Mouse (Mus musculus): ENCODE data around the gene Rgp1.

Rgp1 gene

DNA sequence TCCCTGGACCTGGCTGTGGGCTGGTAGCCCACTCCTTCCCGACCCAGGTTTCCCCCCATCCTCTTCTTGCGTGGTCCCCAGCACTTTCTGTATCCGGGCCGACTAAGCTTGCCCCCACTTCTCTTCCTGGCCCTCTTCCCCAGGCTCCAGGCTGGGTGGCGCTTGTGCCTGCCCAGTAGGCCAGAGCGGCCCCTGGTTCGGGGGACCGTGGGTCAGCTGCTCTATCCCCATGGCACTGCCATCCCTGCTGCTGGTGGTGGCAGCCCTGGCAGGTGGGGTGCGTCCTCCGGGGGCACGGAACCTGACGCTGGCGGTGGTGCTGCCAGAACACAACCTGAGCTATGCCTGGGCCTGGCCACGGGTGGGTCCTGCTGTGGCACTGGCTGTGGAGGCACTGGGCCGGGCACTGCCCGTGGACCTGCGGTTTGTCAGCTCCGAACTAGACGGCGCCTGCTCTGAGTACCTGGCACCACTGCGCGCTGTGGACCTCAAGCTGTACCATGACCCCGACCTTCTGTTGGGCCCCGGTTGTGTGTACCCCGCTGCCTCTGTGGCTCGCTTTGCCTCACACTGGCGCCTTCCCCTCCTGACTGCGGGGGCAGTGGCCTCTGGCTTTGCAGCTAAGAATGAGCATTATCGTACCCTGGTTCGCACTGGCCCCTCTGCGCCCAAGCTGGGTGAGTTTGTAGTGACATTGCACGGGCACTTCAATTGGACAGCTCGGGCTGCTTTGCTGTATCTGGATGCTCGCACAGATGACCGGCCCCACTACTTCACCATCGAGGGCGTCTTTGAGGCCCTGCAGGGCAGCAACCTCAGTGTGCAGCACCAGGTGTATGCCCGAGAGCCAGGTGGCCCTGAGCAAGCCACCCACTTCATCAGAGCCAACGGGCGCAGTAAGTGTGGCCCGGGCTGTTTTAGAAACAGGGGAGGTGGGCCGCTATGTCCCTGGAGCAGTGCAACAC lies 53.7 kb downstream of the Rgp1 start:
- H3K27me3 ChIP-seq (ENCODE audit: insufficient read depth, low read length): peaks cover 58% of the 10 kb centered on the region
- peaks cover 36% of the 10 kb centered on the region for H3K4me1 ChIP-seq (replicated peaks; ENCODE audit: low read depth, low read length)
- H3K9me3 ChIP-seq (ENCODE audit: low read length): no peaks in the 10 kb centered on the region
- H3K4me3 ChIP-seq (replicated peaks; ENCODE audit: low read length): peak overlapping the region; percentile 81
- TF ChIP-seq POU5F1 (IDR thresholded peaks at IDR 0.05; ENCODE audit: borderline replicate concordance, low read length) (no peak), CTCF (conservative IDR thresholded peaks at IDR 0.05; ENCODE audit: low read length) (no peak), NANOG (IDR thresholded peaks at IDR 0.05; ENCODE audit: borderline replicate concordance, low read length) (no peak)
- H3K36me3 ChIP-seq (ENCODE audit: insufficient read depth, low read length): no peaks in the 10 kb centered on the region

DNA sequence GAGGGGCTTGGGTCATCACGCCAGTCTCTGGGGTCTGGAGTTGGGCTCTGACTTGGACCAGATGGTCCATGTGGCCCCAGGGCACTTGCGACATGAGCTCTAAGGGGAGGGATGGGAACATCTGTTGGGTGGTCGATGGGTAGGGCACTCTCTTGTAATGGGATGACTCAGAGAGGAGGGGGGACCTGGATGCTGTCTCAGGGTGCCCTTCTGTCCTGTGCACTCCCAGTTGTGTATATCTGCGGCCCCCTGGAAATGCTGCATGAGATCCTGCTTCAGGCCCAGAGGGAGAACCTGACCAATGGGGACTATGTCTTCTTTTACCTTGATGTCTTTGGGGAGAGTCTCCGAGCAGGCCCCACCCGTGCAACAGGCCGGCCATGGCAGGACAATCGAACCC lies 54.8 kb downstream of the Rgp1 start:
- TF ChIP-seq NANOG (IDR thresholded peaks at IDR 0.05; ENCODE audit: borderline replicate concordance, low read length) (no peak), POU5F1 (IDR thresholded peaks at IDR 0.05; ENCODE audit: borderline replicate concordance, low read length) (no peak)
- peaks cover 36% of the 10 kb centered on the region for H3K4me1 ChIP-seq (replicated peaks; ENCODE audit: low read depth, low read length)
- no peak overlapping the region for H3K4me3 ChIP-seq (replicated peaks; ENCODE audit: low read length)
- peaks cover 53% of the 10 kb centered on the region for H3K27me3 ChIP-seq (ENCODE audit: insufficient read depth, low read length)
- H3K36me3 ChIP-seq (ENCODE audit: insufficient read depth, low read length): no peaks in the 10 kb centered on the region
- H3K9me3 ChIP-seq (ENCODE audit: low read length): no peaks in the 10 kb centered on the region

- Histone ChIP-seq H3K9me3 (ENCODE audit: low read length) (no peaks in the 10 kb centered on the region), H3K27me3 (ENCODE audit: insufficient read depth, low read length) (peaks cover 53% of the 10 kb centered on the region), H3K4me1 (replicated peaks; ENCODE audit: low read depth, low read length) (peaks cover 36% of the 10 kb centered on the region), H3K4me3 (replicated peaks; ENCODE audit: low read length) (no peak overlapping the region), H3K36me3 (ENCODE audit: insufficient read depth, low read length) (no peaks in the 10 kb centered on the region)
- TF ChIP-seq POU5F1 (IDR thresholded peaks at IDR 0.05; ENCODE audit: borderline replicate concordance, low read length): no peak
- TF ChIP-seq CTCF (conservative IDR thresholded peaks at IDR 0.05; ENCODE audit: low read length): no peak
- TF ChIP-seq NANOG (IDR thresholded peaks at IDR 0.05; ENCODE audit: borderline replicate concordance, low read length): no peak
These were observed 55.2 kb downstream of the Rgp1 start for GRCm38 (mm10) chr4:43633736-43634135.

DNA sequence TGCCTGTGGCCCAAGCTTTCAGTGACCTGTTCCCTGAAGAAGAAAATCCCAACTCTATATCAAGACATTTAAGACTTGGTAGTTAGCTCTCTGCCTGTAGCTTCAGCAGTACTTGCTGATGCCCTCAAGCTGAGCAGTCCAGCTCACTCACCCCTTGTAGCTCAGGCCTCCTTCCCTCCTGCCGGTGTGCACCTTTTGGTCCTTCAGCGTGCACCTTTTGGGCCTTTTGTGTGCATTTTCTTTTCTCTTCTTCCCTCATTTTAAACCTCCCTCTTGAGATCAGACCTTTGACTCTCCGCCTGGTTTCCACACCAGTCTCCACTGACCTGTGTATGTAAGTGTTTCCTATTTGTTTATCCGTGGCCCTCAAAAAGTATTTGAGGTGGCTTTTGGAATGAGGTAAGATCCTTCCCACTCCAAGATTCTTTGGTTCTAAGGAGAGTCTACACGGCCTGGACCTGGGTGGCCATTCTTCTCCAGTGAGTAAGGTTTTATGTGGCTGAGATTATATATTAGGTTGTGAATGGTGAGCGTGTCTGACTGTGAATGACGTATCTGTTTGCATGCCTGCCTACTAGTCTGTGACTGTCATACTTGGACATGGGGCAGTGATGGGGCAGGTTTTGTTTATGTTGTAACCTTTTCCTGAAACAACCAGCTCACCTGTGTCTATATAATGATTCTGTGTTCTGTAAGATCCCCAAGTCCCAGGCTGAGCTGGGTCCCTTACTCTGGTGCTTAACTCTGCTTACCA lies 56.3 kb downstream of the Rgp1 start:
- H3K9me3 ChIP-seq (ENCODE audit: low read length): no peaks in the 10 kb centered on the region
- TF ChIP-seq POU5F1 (IDR thresholded peaks at IDR 0.05; ENCODE audit: borderline replicate concordance, low read length) (no peak), NANOG (IDR thresholded peaks at IDR 0.05; ENCODE audit: borderline replicate concordance, low read length) (no peak), CTCF (conservative IDR thresholded peaks at IDR 0.05; ENCODE audit: low read length) (no peak)
- peaks cover 30% of the 10 kb centered on the region for H3K4me1 ChIP-seq (replicated peaks; ENCODE audit: low read depth, low read length)
- no peak overlapping the region for H3K4me3 ChIP-seq (replicated peaks; ENCODE audit: low read length)
- peaks cover 53% of the 10 kb centered on the region for H3K27me3 ChIP-seq (ENCODE audit: insufficient read depth, low read length)
- no peaks in the 10 kb centered on the region for H3K36me3 ChIP-seq (ENCODE audit: insufficient read depth, low read length)

DNA sequence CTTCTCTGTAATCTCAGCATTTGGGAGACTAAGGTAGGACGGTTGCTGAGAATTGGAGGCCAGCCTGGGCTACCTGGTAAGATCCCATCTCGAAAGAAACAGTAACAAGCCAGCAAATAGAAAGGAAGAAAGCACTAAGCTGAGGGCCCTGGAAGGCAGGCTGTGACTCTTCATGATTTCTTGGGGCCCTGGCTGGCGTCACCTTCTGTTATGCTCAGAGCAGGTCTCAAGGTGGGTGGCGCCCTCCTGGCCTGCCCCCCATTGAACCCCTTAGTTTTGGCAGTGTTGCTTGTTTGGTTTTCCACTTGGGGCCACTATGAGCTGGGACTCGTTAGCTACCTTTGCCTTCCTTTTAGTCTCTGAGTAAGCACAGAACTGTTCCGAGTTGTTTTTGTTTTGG lies 58.2 kb downstream of the Rgp1 start:
- TF ChIP-seq POU5F1 (IDR thresholded peaks at IDR 0.05; ENCODE audit: borderline replicate concordance, low read length) (no peak), NANOG (IDR thresholded peaks at IDR 0.05; ENCODE audit: borderline replicate concordance, low read length) (no peak), CTCF (conservative IDR thresholded peaks at IDR 0.05; ENCODE audit: low read length) (no peak)

More for the DNA sequence above, 58.2 kb downstream of the Rgp1 start:
- Histone ChIP-seq H3K4me3 (replicated peaks; ENCODE audit: low read length) (no peak overlapping the region), H3K27me3 (ENCODE audit: insufficient read depth, low read length) (peaks cover 48% of the 10 kb centered on the region), H3K36me3 (ENCODE audit: insufficient read depth, low read length) (no peaks in the 10 kb centered on the region), H3K4me1 (replicated peaks; ENCODE audit: low read depth, low read length) (peaks cover 15% of the 10 kb centered on the region), H3K9me3 (ENCODE audit: low read length) (no peaks in the 10 kb centered on the region)
